Mouse (Mus musculus) lung, adult 2 months (tissue): ENCODE results near the gene Gm47289.

Experiments
- CTCF ChIP-seq: fragments of 200-500 bp; IDR thresholded peaks from 2 replicates; pipeline ENCODE4 v1.5.1; 2011; ENCODE audit warnings: mild to moderate bottlenecking, low read length, control low read depth; ENCODE audit not compliant: insufficient read depth
- POLR2A ChIP-seq: fragments of 200-500 bp; IDR thresholded peaks from 2 replicates; pipeline ENCODE4 v1.6.1; 2011; ENCODE audit warnings: low read depth, mild to moderate bottlenecking, control low read depth, low read length, borderline replicate concordance; ENCODE audit errors: extremely low read depth

DNA sequence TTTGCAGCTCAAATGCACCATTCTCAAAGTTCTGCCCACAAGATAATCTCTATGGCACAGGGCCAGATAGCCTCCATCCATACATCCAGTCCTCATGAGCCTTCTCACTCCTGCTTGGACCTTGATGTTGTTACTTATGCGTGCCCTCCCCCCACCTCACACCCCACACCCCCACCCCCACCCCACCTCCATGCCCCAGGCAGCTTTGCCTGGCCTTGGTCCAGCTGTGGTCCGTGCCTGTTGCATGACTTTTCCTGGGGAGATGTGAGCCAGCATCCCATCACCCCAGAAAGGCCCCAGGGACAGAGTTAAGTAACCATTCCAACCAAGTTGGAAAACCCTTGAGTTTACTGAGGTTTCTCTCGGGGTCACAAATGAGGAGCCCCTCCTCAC, 38.8 kb upstream of the Gm47289 start:
- TF ChIP-seq CTCF = no peak
- TF ChIP-seq POLR2A = no peak
